In the genomic region with DNA sequence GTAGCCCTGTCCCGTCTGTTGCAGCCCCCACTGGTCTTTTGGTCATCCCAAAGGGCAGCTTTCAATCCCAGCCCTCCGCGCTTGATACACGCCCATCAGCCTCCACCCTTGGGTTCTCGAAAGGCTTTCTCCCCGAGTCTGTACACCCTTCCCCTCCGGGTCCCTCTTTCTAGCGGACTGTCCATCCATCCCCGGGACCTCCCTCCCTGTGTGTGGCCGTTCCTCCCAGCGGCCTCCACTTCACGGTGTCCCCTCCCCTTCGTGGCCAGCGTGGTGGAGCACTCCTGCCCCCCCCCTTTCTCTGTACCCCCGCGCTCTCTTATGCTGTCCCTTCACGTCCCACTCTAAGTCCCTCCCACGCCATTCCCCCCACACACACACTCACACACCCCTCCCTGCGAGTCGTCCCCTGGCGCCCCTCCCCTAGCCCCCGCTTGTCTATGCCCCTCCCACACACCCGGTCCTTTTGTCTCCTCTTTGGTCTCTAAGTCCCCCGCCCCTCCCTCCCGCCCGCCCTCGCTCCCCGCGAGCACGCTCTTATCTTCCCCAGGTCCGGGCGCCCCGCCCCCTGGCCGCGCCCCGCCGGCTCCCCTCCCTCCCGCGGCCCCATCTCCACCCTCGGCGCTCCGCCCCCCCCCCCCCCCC, we compare ENCODE assay signal across 8 mouse cellular contexts. TPM values are rescaled to one million over a fixed set of nuclear protein-coding genes. Genes with fewer than 3 reads are reported as not detected.
DNase-seq lines count a peak whose midpoint lies in the region; ATAC-seq and TF ChIP-seq lines count a peak whose summit lies in the region.

No protein-coding gene starts in this region.

- peak; percentile 2 for DNase-seq in Patski (ENCODE audit: low read depth, low spot score)
- peak; percentile 72 for DNase-seq in cerebellum, adult 8-10 months
- DNase-seq in forebrain, postnatal 0 days = peak; percentile 85
- DNase-seq in layer of hippocampus, postnatal 36 days = peak; percentile 22 to 38
- peak; percentile 84 to 88 for DNase-seq in lung, postnatal 4 days
- peak; percentile 46 for DNase-seq in right cerebral cortex, adult 18-20 months
- DNase-seq in urinary bladder, postnatal 14 days (ENCODE audit: low spot score) = peak; percentile 69

- CTCF ChIA-PET in Patski (lab: Charles Lee) = no interaction called here

- H3K27ac ChIP-seq in forebrain, postnatal 0 days (ENCODE audit: low read depth, low read length) = peak overlapping the region; percentile 80

- H3K9me3 ChIP-seq in forebrain, postnatal 0 days (ENCODE audit: low read length) = no peaks in the 10 kb centered on the region

- H3K36me3 ChIP-seq in forebrain, postnatal 0 days (ENCODE audit: insufficient read depth) = no peaks in the 10 kb centered on the region

- WGBS in forebrain, postnatal 0 days = 31% methylated on average over 27 of the region's 42 CpGs

- no peak for TF ChIP-seq CTCF in Patski (IDR thresholded peaks at IDR 0.05)
- TF ChIP-seq CTCF in forebrain, postnatal 0 days (IDR thresholded peaks at IDR 0.05; ENCODE audit: low read depth) = no peak

- in situ Hi-C loops in Patski (cut with MboI; ENCODE audit: low pct_unique_long_range_greater_than_20kb) = no loop called here

- ATAC-seq in Patski = peak; percentile 66
- peak; percentile 84 for ATAC-seq in forebrain, postnatal 0 days
- ATAC-seq in hematopoietic stem cell, adult 5-6 weeks (replicated peaks in 1 of 2; ENCODE audit: insufficient read depth in 1 of 2, low FRiP score in 2 of 2, low TSS enrichment in 1 of 2, low read depth in 1 of 2, poor library complexity in 2 of 2, severe bottlenecking in 2 of 2) = peak; percentile 68 to 71

- peak overlapping the region; percentile 50 for H3K4me3 ChIP-seq in forebrain, postnatal 0 days (ENCODE audit: low read depth, low read length)

- no peaks in the 10 kb centered on the region for H3K4me1 ChIP-seq in forebrain, postnatal 0 days (ENCODE audit: insufficient read depth)

- H3K9ac ChIP-seq in forebrain, postnatal 0 days = peak overlapping the region; percentile 64

- POLR2A ChIA-PET in Patski (lab: Charles Lee) = interaction anchor here (1.1 kb wide), 1 partner anchor 13 kb away, joined by 3 read pairs; no protein-coding TSS in a partner anchor

- peak overlapping the region; percentile 61 for H3K4me2 ChIP-seq in forebrain, postnatal 0 days (ENCODE audit: low read depth)

- no peaks in the 10 kb centered on the region for H3K27me3 ChIP-seq in Patski
- H3K27me3 ChIP-seq in forebrain, postnatal 0 days (ENCODE audit: insufficient read depth, low read length) = no peaks in the 10 kb centered on the region

RNA-seq across cellular contexts. Expression of a gene that starts 28.5 kb away (rescaled TPM):
- 18.3 TPM for polyA plus RNA-seq in Patski (2021)
- 17.0 and 25.0 TPM in 2 replicates for total RNA-seq in forebrain, postnatal 0 days (2014; rRNA removed)
- polyA plus RNA-seq in forebrain, postnatal 0 days (2015; fragmentation: Nextera tagmentation; extraction: Ambion mirVana) = 13.4 and 13.8 TPM in 2 replicates
- 64.1 and 76.8 TPM in 2 replicates for total RNA-seq in hematopoietic stem cell, adult 5-6 weeks (2017)
- total RNA-seq in layer of hippocampus, postnatal 36 days (2021) = 10 to 100 TPM; 17.7 to 18.2 TPM

RNA-seq across cellular contexts. Expression of a gene that starts 56.0 kb away (rescaled TPM):
- polyA plus RNA-seq in Patski (2021) = 11.1 TPM
- total RNA-seq in forebrain, postnatal 0 days (2014; rRNA removed) = 8.5 and 13.8 TPM in 2 replicates
- polyA plus RNA-seq in forebrain, postnatal 0 days (2015; fragmentation: Nextera tagmentation; extraction: Ambion mirVana) = 3.8 and 4.6 TPM in 2 replicates
- 9.6 and 12.4 TPM in 2 replicates for total RNA-seq in hematopoietic stem cell, adult 5-6 weeks (2017)
- 10 to 100 TPM; 16.4 to 18.3 TPM for total RNA-seq in layer of hippocampus, postnatal 36 days (2021)

Comparison
In these comparisons a context has a peak if more than half of its experiments do, and no peak if none do; other contexts are left out.
1. Peak in every context shown above with its lines: DNase-seq, ATAC-seq, H3K4me3 ChIP-seq and H3K27ac ChIP-seq.
2. DNase-seq: peak in every context shown above with its lines; median percentile 86 in lung, postnatal 4 days; 85 in forebrain, postnatal 0 days; 72 in cerebellum, adult 8-10 months; 69 in urinary bladder, postnatal 14 days; 46 in right cerebral cortex, adult 18-20 months; 30 in layer of hippocampus, postnatal 36 days; 2 in Patski.